Mouse (Mus musculus) olfactory bulb, adult 2 months (tissue): ENCODE measurements around the gene Tmem260.

Source experiments
- CTCF ChIP-seq: fragments of 200-500 bp; IDR thresholded peaks from 2 replicates; pipeline ENCODE4 v1.5.1; 2012; ENCODE audit warnings: low read depth, mild to moderate bottlenecking, low read length, moderate library complexity; ENCODE audit not compliant: insufficient read depth
- POLR2A ChIP-seq: fragments of 200-500 bp; IDR thresholded peaks from 2 replicates; pipeline ENCODE4 v1.6.1; 2012; ENCODE audit warnings: mild to moderate bottlenecking, low read depth, low read length, moderate library complexity; ENCODE audit not compliant: insufficient read depth

DNA sequence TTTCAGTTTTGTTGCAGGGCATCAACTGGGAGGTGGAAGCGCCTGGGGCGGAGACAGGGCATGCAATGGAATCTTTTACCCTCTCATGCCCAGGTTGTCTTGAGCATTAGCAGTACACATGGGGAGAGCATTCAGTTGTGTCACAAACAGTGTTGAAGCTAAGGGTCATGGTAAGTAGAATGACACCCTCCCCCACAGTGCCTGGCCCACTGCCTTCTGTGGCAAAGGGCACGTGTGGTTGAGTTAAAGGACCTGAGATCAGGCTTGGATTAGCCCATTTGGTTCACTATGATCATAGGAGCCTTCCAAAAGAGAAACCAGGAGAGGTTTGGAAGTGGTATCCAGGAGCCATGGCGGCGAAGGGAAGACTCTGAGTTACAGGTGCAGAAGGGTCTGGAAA is 63.2 kb downstream of the Tmem260 start:
- TF ChIP-seq POLR2A, result no peak
- TF ChIP-seq CTCF, result no peak
